Mouse (Mus musculus): ENCODE data around the gene Lbh. TPM values are rescaled to one million over a fixed set of nuclear protein-coding genes. Genes with fewer than 3 reads are reported as not detected.

The Lbh gene
- total and polyA plus RNA-seq, 2 experiments from 2014 or later, result 4.6 to 79.4 TPM

- no peak for TF ChIP-seq CTCF (IDR thresholded peaks at IDR 0.05; ENCODE audit: low read depth)
- Histone ChIP-seq H3K4me1 (ENCODE audit: insufficient read depth, low read length) (no peaks in the 10 kb centered on the region), H3K27ac (no peak overlapping the region), H3K9me3 (ENCODE audit: low read length) (no peaks in the 10 kb centered on the region), H3K4me2 (ENCODE audit: low read depth, low read length) (no peak overlapping the region), H3K36me3 (ENCODE audit: insufficient read depth, low read length) (no peaks in the 10 kb centered on the region), H3K27me3 (ENCODE audit: insufficient read depth, low read length) (no peaks in the 10 kb centered on the region), H3K4me3 (ENCODE audit: low read length) (no peak overlapping the region), H3K9ac (replicated peaks; ENCODE audit: low read length) (no peak overlapping the region)
- ATAC-seq, result no peak
- WGBS, result 83% methylated on average over 8 of the region's 8 CpGs
- no peak for DNase-seq (ENCODE audit: low spot score)
Measured at GRCm38 (mm10) chr17:72961953-72962630, 44.0 kb downstream of the Lbh start.

GRCm38 (mm10) chr17:72965687-72966086 is 47.6 kb downstream of the Lbh start:
- H3K4me2 ChIP-seq (ENCODE audit: low read depth, low read length), result no peak overlapping the region
- no peak for TF ChIP-seq CTCF (IDR thresholded peaks at IDR 0.05; ENCODE audit: low read depth)
- no peaks in the 10 kb centered on the region for H3K4me1 ChIP-seq (ENCODE audit: insufficient read depth, low read length)
- ATAC-seq (no peak), DNase-seq (ENCODE audit: low spot score) (no peak)
- no peak overlapping the region for H3K4me3 ChIP-seq (ENCODE audit: low read length)
- no peaks in the 10 kb centered on the region for H3K27me3 ChIP-seq (ENCODE audit: insufficient read depth, low read length)
- 80% methylated on average over 5 of the region's 5 CpGs for whole genome bisulfite sequencing
- H3K9me3 ChIP-seq (ENCODE audit: low read length), result no peaks in the 10 kb centered on the region
- H3K9ac ChIP-seq (replicated peaks; ENCODE audit: low read length), result no peak overlapping the region
- H3K27ac ChIP-seq, result no peak overlapping the region
- H3K36me3 ChIP-seq (ENCODE audit: insufficient read depth, low read length), result no peaks in the 10 kb centered on the region

GRCm38 (mm10) chr17:72966091-72966531 is 48.0 kb downstream of the Lbh start:
- Histone ChIP-seq H3K4me2 (ENCODE audit: low read depth, low read length) (no peak overlapping the region), H3K27me3 (ENCODE audit: insufficient read depth, low read length) (no peaks in the 10 kb centered on the region), H3K9me3 (ENCODE audit: low read length) (no peaks in the 10 kb centered on the region), H3K9ac (replicated peaks; ENCODE audit: low read length) (no peak overlapping the region), H3K27ac (no peak overlapping the region), H3K36me3 (ENCODE audit: insufficient read depth, low read length) (no peaks in the 10 kb centered on the region), H3K4me3 (ENCODE audit: low read length) (no peak overlapping the region), H3K4me1 (ENCODE audit: insufficient read depth, low read length) (no peaks in the 10 kb centered on the region)
- 57% methylated on average over 5 of the region's 5 CpGs for WGBS
- ATAC-seq, result no peak
- peak; percentile 12 for DNase-seq (ENCODE audit: low spot score)
- no peak for TF ChIP-seq CTCF (IDR thresholded peaks at IDR 0.05; ENCODE audit: low read depth)

- ATAC-seq, result no peak
- H3K9me3 ChIP-seq (ENCODE audit: low read length), result no peaks in the 10 kb centered on the region
- no peak for TF ChIP-seq CTCF (IDR thresholded peaks at IDR 0.05; ENCODE audit: low read depth)
- no peaks in the 10 kb centered on the region for H3K27me3 ChIP-seq (ENCODE audit: insufficient read depth, low read length)
- H3K4me2 ChIP-seq (ENCODE audit: low read depth, low read length), result no peak overlapping the region
- DNase-seq (ENCODE audit: low spot score), result no peak
- no peak overlapping the region for H3K9ac ChIP-seq (replicated peaks; ENCODE audit: low read length)
- H3K36me3 ChIP-seq (ENCODE audit: insufficient read depth, low read length), result no peaks in the 10 kb centered on the region
- H3K4me3 ChIP-seq (ENCODE audit: low read length), result no peak overlapping the region
- H3K4me1 ChIP-seq (ENCODE audit: insufficient read depth, low read length), result no peaks in the 10 kb centered on the region
- H3K27ac ChIP-seq, result no peak overlapping the region
- WGBS, result 58% methylated on average over 3 of the region's 3 CpGs
Measured at GRCm38 (mm10) chr17:72966878-72967277, 48.8 kb downstream of the Lbh start.

GRCm38 (mm10) chr17:72967371-72968175 is 49.5 kb downstream of the Lbh start:
- H3K4me1 ChIP-seq (ENCODE audit: insufficient read depth, low read length), result no peaks in the 10 kb centered on the region
- no peak overlapping the region for H3K27ac ChIP-seq
- H3K9ac ChIP-seq (replicated peaks; ENCODE audit: low read length), result no peak overlapping the region
- ATAC-seq, result no peak
- H3K27me3 ChIP-seq (ENCODE audit: insufficient read depth, low read length), result no peaks in the 10 kb centered on the region
- no peaks in the 10 kb centered on the region for H3K36me3 ChIP-seq (ENCODE audit: insufficient read depth, low read length)
- no peak overlapping the region for H3K4me2 ChIP-seq (ENCODE audit: low read depth, low read length)
- TF ChIP-seq CTCF (IDR thresholded peaks at IDR 0.05; ENCODE audit: low read depth), result no peak
- no peak for DNase-seq (ENCODE audit: low spot score)
- H3K4me3 ChIP-seq (ENCODE audit: low read length), result no peak overlapping the region
- 71% methylated on average over 6 of the region's 6 CpGs for WGBS
- H3K9me3 ChIP-seq (ENCODE audit: low read length), result no peaks in the 10 kb centered on the region

- WGBS, result 62% methylated on average over 4 of the region's 4 CpGs
- no peak for TF ChIP-seq CTCF (IDR thresholded peaks at IDR 0.05; ENCODE audit: low read depth)
- no peak for DNase-seq (ENCODE audit: low spot score)
- no peak overlapping the region for H3K9ac ChIP-seq (replicated peaks; ENCODE audit: low read length)
- no peak overlapping the region for H3K4me3 ChIP-seq (ENCODE audit: low read length)
- no peak overlapping the region for H3K27ac ChIP-seq
- H3K4me2 ChIP-seq (ENCODE audit: low read depth, low read length), result no peak overlapping the region
- H3K9me3 ChIP-seq (ENCODE audit: low read length), result no peaks in the 10 kb centered on the region
- no peaks in the 10 kb centered on the region for H3K27me3 ChIP-seq (ENCODE audit: insufficient read depth, low read length)
- H3K4me1 ChIP-seq (ENCODE audit: insufficient read depth, low read length), result no peaks in the 10 kb centered on the region
- no peak for ATAC-seq
- no peaks in the 10 kb centered on the region for H3K36me3 ChIP-seq (ENCODE audit: insufficient read depth, low read length)
Measured at GRCm38 (mm10) chr17:72968666-72969065, 50.6 kb downstream of the Lbh start.

Measured in hindbrain, postnatal 0 days (tissue).